Mouse (Mus musculus): Measurements from ENCODE around the gene Rnf31.

The Rnf31 gene

GRCm38 (mm10) chr14:55604823-55605222, 13.3 kb downstream of the Rnf31 start:
- no peak for DNase-seq (ENCODE audit: low spot score in 2 of 2)

- no peak for DNase-seq (ENCODE audit: low spot score in 2 of 2)
Observed at GRCm38 (mm10) chr14:55605743-55606459, 14.4 kb downstream of the Rnf31 start.

GRCm38 (mm10) chr14:55608339-55608738, 16.8 kb downstream of the Rnf31 start:
- DNase-seq (ENCODE audit: low spot score in 2 of 2) = no peak

- DNase-seq (ENCODE audit: low spot score in 2 of 2) = no peak
Observed at GRCm38 (mm10) chr14:55613346-55613745, 21.8 kb downstream of the Rnf31 start.

GRCm38 (mm10) chr14:55614565-55615178, 23.2 kb downstream of the Rnf31 start:
- no peak for DNase-seq (ENCODE audit: low spot score in 2 of 2)

- no peak for DNase-seq (ENCODE audit: low spot score in 2 of 2)
Observed at GRCm38 (mm10) chr14:55615876-55616275, 24.4 kb downstream of the Rnf31 start.

- no peak for DNase-seq (ENCODE audit: low spot score in 2 of 2)
Observed at GRCm38 (mm10) chr14:55616844-55617243, 25.3 kb downstream of the Rnf31 start.

- peak; percentile 17 to 31 for DNase-seq (ENCODE audit: low spot score in 2 of 2)
Observed at GRCm38 (mm10) chr14:55617822-55618221, 26.3 kb downstream of the Rnf31 start, which contains the start of gene Rec8. Rec8 (plus strand) TSS chr14:55618037.

- no peak for DNase-seq (ENCODE audit: low spot score in 2 of 2)
Observed at GRCm38 (mm10) chr14:55618486-55619195, 27.1 kb downstream of the Rnf31 start.

GRCm38 (mm10) chr14:55628077-55628827, 36.7 kb downstream of the Rnf31 start:
- DNase-seq (ENCODE audit: low spot score in 2 of 2) = no peak

- DNase-seq (ENCODE audit: low spot score in 2 of 2) = peak; percentile 62 to 76
Observed at GRCm38 (mm10) chr14:55629312-55629711, 37.8 kb downstream of the Rnf31 start.

GRCm38 (mm10) chr14:55634874-55635522, 43.5 kb downstream of the Rnf31 start:
- DNase-seq (ENCODE audit: low spot score in 2 of 2) = no peak

- DNase-seq (ENCODE audit: low spot score in 2 of 2) = peak; percentile 67 to 78
Observed at GRCm38 (mm10) chr14:55635523-55636007, 44.1 kb downstream of the Rnf31 start, which contains the start of gene Ipo4. Ipo4 (minus strand) TSS chr14:55635957.

- no peak for DNase-seq (ENCODE audit: low spot score in 2 of 2)
Observed at GRCm38 (mm10) chr14:55637795-55638194, 46.3 kb downstream of the Rnf31 start, which contains the start of gene Gm49378. Gm49378 (minus strand) TSS chr14:55637895.

GRCm38 (mm10) chr14:55640816-55641215, 49.3 kb downstream of the Rnf31 start:
- DNase-seq (ENCODE audit: low spot score in 2 of 2) = no peak

GRCm38 (mm10) chr14:55641291-55641690, 49.8 kb downstream of the Rnf31 start:
- DNase-seq (ENCODE audit: low spot score in 2 of 2) = no peak

GRCm38 (mm10) chr14:55642679-55643059, 51.2 kb downstream of the Rnf31 start:
- no peak for DNase-seq (ENCODE audit: low spot score in 2 of 2)

- peak; percentile 80 to 82 for DNase-seq (ENCODE audit: low spot score in 2 of 2)
Observed at GRCm38 (mm10) chr14:55643060-55643907, 51.8 kb downstream of the Rnf31 start, which contains the start of gene Tm9sf1. Tm9sf1 (minus strand) TSS chr14:55643806.

GRCm38 (mm10) chr14:55644261-55644888, 52.9 kb downstream of the Rnf31 start:
- no peak for DNase-seq (ENCODE audit: low spot score in 2 of 2)

- DNase-seq (ENCODE audit: low spot score in 2 of 2) = no peak
Observed at GRCm38 (mm10) chr14:55649884-55650283, 58.4 kb downstream of the Rnf31 start, which contains the start of gene Tssk4. Tssk4 (plus strand) TSS chr14:55650184.

Measured in natural killer cell, adult 2 months (primary cell).